In the genomic region with DNA sequence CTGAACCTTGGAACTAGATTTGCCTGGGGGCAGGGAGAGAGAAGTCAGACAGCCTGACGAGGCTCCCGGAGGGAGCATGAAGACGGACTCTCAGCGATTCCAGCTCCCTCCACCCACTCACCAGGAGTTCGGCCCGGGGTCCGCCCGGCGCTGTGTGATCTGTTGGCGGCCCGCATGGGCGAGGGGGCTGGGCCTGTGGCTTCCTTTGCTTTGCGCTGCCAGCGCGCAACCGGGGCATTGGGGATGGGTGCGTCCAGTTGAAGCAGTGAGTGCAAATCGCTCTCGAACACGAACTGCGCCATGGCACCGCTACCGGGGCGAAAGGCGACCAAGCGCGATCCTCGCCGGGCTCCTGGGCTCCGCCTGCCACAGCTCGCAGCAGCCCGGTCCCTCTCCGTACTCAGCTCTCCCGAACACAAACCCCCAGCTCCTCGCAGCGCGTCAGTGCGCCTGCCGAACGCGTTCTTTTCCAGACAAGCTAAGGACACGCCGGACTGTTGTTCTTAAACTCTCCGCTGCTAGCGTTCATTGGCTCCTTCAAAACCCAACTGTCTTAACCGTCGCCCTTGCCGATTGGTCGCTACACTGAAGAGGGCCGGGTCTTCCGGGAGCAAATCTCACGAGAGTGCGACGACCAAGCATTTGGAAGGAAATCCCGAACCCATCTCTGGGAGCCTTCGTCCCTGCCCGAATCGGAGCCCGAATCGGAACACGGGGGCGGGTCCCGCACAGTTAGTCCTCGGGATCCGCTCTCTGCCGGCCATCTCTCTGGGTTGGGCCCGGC, we compare ENCODE assay signal across 8 mouse cellular contexts. TPM values are rescaled to one million over a fixed set of nuclear protein-coding genes. Genes with fewer than 3 reads are reported as not detected.
DNase-seq lines count a peak whose midpoint lies in the region; ATAC-seq lines count a peak whose summit lies in the region.

A gene (minus strand): TSS at position 533 of the 784 bp plus-strand sequence.

- H3K9me3 ChIP-seq in hindbrain, embryonic 11.5 days (ENCODE audit: control insufficient read depth, low read length) = no peaks in the 10 kb centered on the region

- no peaks in the 10 kb centered on the region for H3K27me3 ChIP-seq in hindbrain, embryonic 11.5 days (ENCODE audit: control insufficient read depth, insufficient read depth, low read length)

- H3K4me2 ChIP-seq in hindbrain, embryonic 11.5 days (replicated peaks; ENCODE audit: low read depth, low read length) = peak within 1 kb of the TSS; percentile 92

- 0 out of 2 replicates have a peak, but pooled peaks cover 9% of the 10 kb centered on the region for H3K36me3 ChIP-seq in hindbrain, embryonic 11.5 days (ENCODE audit: control insufficient read depth, insufficient read depth, low read length)

- under 1% methylated on average over 67 of the region's 67 CpGs for WGBS in hindbrain, embryonic 11.5 days

- peak within 1 kb of the TSS; percentile 69 for H3K4me3 ChIP-seq in hindbrain, embryonic 11.5 days (ENCODE audit: low read depth, low read length)

- peak within 1 kb of the TSS; percentile 84 for H3K9ac ChIP-seq in hindbrain, embryonic 11.5 days (ENCODE audit: low read depth, low read length)

- H3K4me1 ChIP-seq in hindbrain, embryonic 11.5 days (replicated peaks; ENCODE audit: control insufficient read depth, insufficient read depth, low read length) = peaks cover 11% of the 10 kb centered on the region; the same call in 1 of the 2 replicates

- DNase-seq in MEL-GATA-1-ER (ENCODE audit: extremely low read depth, low read depth) = peak; percentile 95
- peak; percentile 67 for DNase-seq in cerebellum, adult 8-10 months
- peak; percentile 91 for DNase-seq in hindbrain, embryonic 11.5 days (ENCODE audit: low spot score)
- DNase-seq in layer of hippocampus, postnatal 10 days (ENCODE audit: low spot score in 2 of 2) = peak; percentile 90 to 91
- peak; percentile 97 for DNase-seq in lung, postnatal 10 days
- DNase-seq in ovary, postnatal 36 days (ENCODE audit: low spot score) = peak; percentile 87
- DNase-seq in thymus, postnatal 25 days = peak; percentile 90

- peak; percentile 98 for ATAC-seq in frontal cortex, adult (ENCODE audit: low TSS enrichment)
- peak; percentile 96 for ATAC-seq in hindbrain, embryonic 11.5 days (ENCODE audit: low FRiP score)

- H3K27ac ChIP-seq in hindbrain, embryonic 11.5 days (ENCODE audit: low read depth, low read length) = peak within 1 kb of the TSS; percentile 79

RNA-seq across cellular contexts. Expression of the gene that starts here (rescaled TPM):
- polyA plus RNA-seq in hindbrain, embryonic 11.5 days (2014; fragmentation: Nextera tagmentation; extraction: Ambion mirVana) = 236 and 259 TPM in 2 replicates
- 1 to 10 TPM; 5.0 to 6.3 TPM for total RNA-seq in layer of hippocampus, postnatal 10 days (2021)

Comparison
In these comparisons a context has a peak if more than half of its experiments do, and no peak if none do; other contexts are left out.
1. Peak in every context shown above with its lines: DNase-seq, ATAC-seq, H3K4me3 ChIP-seq and H3K27ac ChIP-seq.